Mouse (Mus musculus) olfactory bulb, adult 2 months (tissue): ENCODE results near the gene Ppp2r5d. TPM values are rescaled to one million over a fixed set of nuclear protein-coding genes. Genes with fewer than 3 reads are reported as not detected.
A peak's percentile ranks its signal among the peaks of the same experiment; 100 is the strongest.

ENCODE experiments used
- H3K27ac ChIP-seq: fragments of 200-500 bp; 2 replicates; pipeline ENCODE4 v1.5.1; 2012; ENCODE audit warnings: low read depth, low read length; ENCODE audit not compliant: insufficient read depth
- H3K4me1 ChIP-seq: fragments of 200-500 bp; 2 replicates; pipeline ENCODE4 v1.6.1; 2012; ENCODE audit warnings: low read length; ENCODE audit not compliant: control insufficient read depth, insufficient read depth
- H3K4me3 ChIP-seq: fragments of 200-500 bp; 2 replicates; pipeline ENCODE4 v1.5.1; 2012; ENCODE audit warnings: mild to moderate bottlenecking, low read depth, low read length, moderate library complexity; ENCODE audit not compliant: insufficient read depth
- CTCF ChIP-seq: fragments of 200-500 bp; IDR thresholded peaks from 2 replicates; pipeline ENCODE4 v1.5.1; 2012; ENCODE audit warnings: low read depth, mild to moderate bottlenecking, low read length, moderate library complexity; ENCODE audit not compliant: insufficient read depth
- POLR2A ChIP-seq: fragments of 200-500 bp; IDR thresholded peaks from 2 replicates; pipeline ENCODE4 v1.6.1; 2012; ENCODE audit warnings: mild to moderate bottlenecking, low read depth, low read length, moderate library complexity; ENCODE audit not compliant: insufficient read depth
- WGBS: fragments of 180-500 bp; shearing (Covaris S2); methylation state at CpG from one replicate; pipeline ENCODE4 v1.1.7; 2018; 5-methylcytosine and 5-hydroxymethylcytosine counted together
- polyA plus RNA-seq: library from polyadenylated mRNA; stranded (reverse); fragments of >200 nt; gene quantifications from 2 replicates; pipeline ENCODE4 v1.2.4, GENCODE M21; 2012; ENCODE audit warnings: low replicate concordance; ENCODE audit not compliant: missing spikeins, insufficient read depth, insufficient read length

Gene Ppp2r5d
- polyA plus RNA-seq, 1 experiment = not detected

- WGBS = 0% methylated on average over 19 of the region's 19 CpGs
- peak overlapping the region; percentile 82 for H3K4me3 ChIP-seq
Measured at GRCm38 (mm10) chr17:46646322-46646662, 58.6 kb downstream of the Ppp2r5d start.

GRCm38 (mm10) chr17:46645561-46646321, 59.2 kb downstream of the Ppp2r5d start, which contains the start of the genes Klc4 and Mrpl2:
Klc4 (minus strand) TSS chr17:46646022.
Mrpl2 (plus strand) TSS chr17:46646229.
- peak; percentile 95 for TF ChIP-seq POLR2A
- no peak for TF ChIP-seq CTCF
- peak within 1 kb of the TSS; percentile 82 for H3K4me3 ChIP-seq
- under 1% methylated on average over 53 of the region's 53 CpGs for WGBS

More at GRCm38 (mm10) chr17:46646322-46646662, 58.6 kb downstream of the Ppp2r5d start:
- Histone ChIP-seq H3K27ac (peak overlapping the region; percentile 64), H3K4me1 (peaks cover 23% of the 10 kb centered on the region)
- TF ChIP-seq POLR2A = no peak

GRCm38 (mm10) chr17:46644916-46645475, 59.9 kb downstream of the Ppp2r5d start:
- Histone ChIP-seq H3K27ac (no peak overlapping the region), H3K4me3 (peak overlapping the region; percentile 65), H3K4me1 (peaks cover 17% of the 10 kb centered on the region)
- WGBS = 7% methylated on average over 11 of the region's 11 CpGs
- no peak for TF ChIP-seq POLR2A
- TF ChIP-seq CTCF = no peak

More at GRCm38 (mm10) chr17:46645561-46646321, 59.2 kb downstream of the Ppp2r5d start, which contains the start of the genes Klc4 and Mrpl2:
- peaks cover 18% of the 10 kb centered on the region for H3K4me1 ChIP-seq
- peak within 1 kb of the TSS; percentile 64 for H3K27ac ChIP-seq

- H3K4me3 ChIP-seq = no peak overlapping the region
- peaks cover 17% of the 10 kb centered on the region for H3K4me1 ChIP-seq
- no peak overlapping the region for H3K27ac ChIP-seq
- TF ChIP-seq CTCF (no peak), POLR2A (no peak)
- WGBS = 92% methylated on average over 12 of the region's 12 CpGs
Measured at GRCm38 (mm10) chr17:46644152-46644805, 60.6 kb downstream of the Ppp2r5d start.

GRCm38 (mm10) chr17:46642060-46642459, 62.9 kb downstream of the Ppp2r5d start:
- H3K4me3 ChIP-seq = no peak overlapping the region
- TF ChIP-seq CTCF (no peak), POLR2A (no peak)
- 94% methylated on average over 17 of the region's 17 CpGs for WGBS
- H3K4me1 ChIP-seq = peaks cover 20% of the 10 kb centered on the region
- H3K27ac ChIP-seq = no peak overlapping the region

GRCm38 (mm10) chr17:46639929-46640328, 65.0 kb downstream of the Ppp2r5d start:
- TF ChIP-seq POLR2A = no peak
- WGBS = 90% methylated on average over 9 of the region's 9 CpGs

GRCm38 (mm10) chr17:46636831-46637523, 67.9 kb downstream of the Ppp2r5d start:
- Histone ChIP-seq H3K4me1 (peaks cover 14% of the 10 kb centered on the region), H3K4me3 (no peak overlapping the region), H3K27ac (no peak overlapping the region)
- 4% methylated on average over 15 of the region's 15 CpGs for WGBS
- no peak for TF ChIP-seq POLR2A
- no peak for TF ChIP-seq CTCF

More at GRCm38 (mm10) chr17:46639929-46640328, 65.0 kb downstream of the Ppp2r5d start:
- Histone ChIP-seq H3K4me3 (no peak overlapping the region), H3K27ac (no peak overlapping the region), H3K4me1 (peaks cover 22% of the 10 kb centered on the region)

Other genes starting within 250 kb of the Ppp2r5d start
- gene Ttbk1, start 217.4 kb downstream of the Ppp2r5d start, polyA plus RNA-seq = not detected in 2 replicates
- not detected in 2 replicates for gene Dnph1, start 208.4 kb downstream of the Ppp2r5d start, polyA plus RNA-seq
- gene Cul9, start 158.7 kb downstream of the Ppp2r5d start, polyA plus RNA-seq = not detected in 2 replicates
- not detected in 2 replicates for gene Srf, start 148.9 kb downstream of the Ppp2r5d start, polyA plus RNA-seq
- not detected in 2 replicates for gene Ptk7, start 75.6 kb downstream of the Ppp2r5d start, polyA plus RNA-seq
- not detected in 2 replicates for gene Klc4, start 59.1 kb downstream of the Ppp2r5d start, polyA plus RNA-seq
- gene Mrpl2, start 58.9 kb downstream of the Ppp2r5d start, polyA plus RNA-seq = not detected in 2 replicates
- not detected in 2 replicates for gene Cul7, start 54.8 kb downstream of the Ppp2r5d start, polyA plus RNA-seq
- not detected in 2 replicates for gene Rrp36, start 30.8 kb downstream of the Ppp2r5d start, polyA plus RNA-seq
- gene Mea1, start 26.3 kb downstream of the Ppp2r5d start, polyA plus RNA-seq = not detected in 2 replicates
- not detected in 2 replicates for gene Klhdc3, start 24.2 kb downstream of the Ppp2r5d start, polyA plus RNA-seq
- gene Pex6, start 6.4 kb upstream of the Ppp2r5d start, polyA plus RNA-seq = not detected in 2 replicates
- gene Gnmt, start 24.1 kb upstream of the Ppp2r5d start, polyA plus RNA-seq = not detected in 2 replicates
- not detected in 2 replicates for gene Cnpy3, start 47.1 kb upstream of the Ppp2r5d start, polyA plus RNA-seq
- gene Ptcra, start 58.6 kb upstream of the Ppp2r5d start, polyA plus RNA-seq = not detected in 2 replicates
- not detected in 2 replicates for gene 2310039H08Rik, start 67.5 kb upstream of the Ppp2r5d start, polyA plus RNA-seq
- gene Rpl7l1, start 77.6 kb upstream of the Ppp2r5d start, polyA plus RNA-seq = not detected in 2 replicates
- not detected in 2 replicates for gene Bicral, start 153.4 kb upstream of the Ppp2r5d start, polyA plus RNA-seq
- gene Tbcc, start 185.6 kb upstream of the Ppp2r5d start, polyA plus RNA-seq = not detected in 2 replicates
- gene Prph2, start 205.3 kb upstream of the Ppp2r5d start, polyA plus RNA-seq = not detected in 2 replicates